Mouse (Mus musculus) heart, adult 8-10 months (tissue): Measurements from ENCODE around the gene Slc25a45. TPM values are rescaled to one million over a fixed set of nuclear protein-coding genes. Genes with fewer than 3 reads are reported as not detected.

Source experiments
- DNase-seq: peaks from one replicate; pipeline ENCODE4 v3.0.0; 2022; ENCODE audit warnings: low spot score
- total RNA-seq, 4 experiments: library from RNA; stranded (reverse); gene quantifications; 2 replicates each; pipeline ENCODE4 v1.2.4; 2022

Gene Slc25a45
- total RNA-seq, 4 experiments from 2014 or later, result 2.4 to 3.8 (median 2.8) TPM

DNA sequence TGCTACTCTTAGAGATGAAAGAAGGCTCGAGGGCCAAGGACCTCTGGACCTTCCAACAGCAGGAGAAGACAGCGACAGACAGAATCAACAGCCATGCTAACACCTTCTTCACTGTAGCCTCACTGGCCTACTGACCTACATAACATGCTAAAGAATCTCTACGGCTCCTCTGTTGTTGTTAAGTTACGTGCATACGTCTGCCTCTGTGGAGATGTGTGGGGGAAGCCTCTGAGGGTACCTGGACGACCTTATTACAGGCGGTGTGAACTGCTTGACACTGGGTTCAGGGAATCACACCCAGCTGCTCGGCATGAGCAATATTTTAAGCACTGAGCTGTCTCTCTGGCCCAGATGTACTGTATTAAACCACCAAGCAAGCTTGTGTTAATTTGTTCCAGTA is 49.9 kb downstream of the Slc25a45 start:
- DNase-seq, result no peak

DNA sequence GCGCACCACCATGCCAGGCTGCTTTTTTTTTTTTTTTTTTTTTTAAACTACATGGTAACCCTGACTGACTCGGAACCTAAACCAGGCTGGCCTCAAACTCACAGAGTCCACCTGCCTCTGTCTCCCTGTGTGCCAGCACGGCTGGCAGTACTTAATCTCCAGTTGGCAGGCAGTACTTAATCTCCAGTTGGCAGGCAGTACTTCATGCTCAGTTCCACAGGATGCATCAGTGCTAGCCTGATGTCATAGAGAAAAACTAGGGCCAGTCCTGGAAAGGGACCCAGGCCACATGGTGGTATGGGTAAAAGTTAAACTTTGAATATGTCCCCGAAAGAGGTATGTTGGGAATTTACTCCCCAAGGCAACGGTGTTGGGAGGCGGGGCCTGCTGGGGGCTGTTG is 50.5 kb downstream of the Slc25a45 start:
- DNase-seq, result no peak

DNA sequence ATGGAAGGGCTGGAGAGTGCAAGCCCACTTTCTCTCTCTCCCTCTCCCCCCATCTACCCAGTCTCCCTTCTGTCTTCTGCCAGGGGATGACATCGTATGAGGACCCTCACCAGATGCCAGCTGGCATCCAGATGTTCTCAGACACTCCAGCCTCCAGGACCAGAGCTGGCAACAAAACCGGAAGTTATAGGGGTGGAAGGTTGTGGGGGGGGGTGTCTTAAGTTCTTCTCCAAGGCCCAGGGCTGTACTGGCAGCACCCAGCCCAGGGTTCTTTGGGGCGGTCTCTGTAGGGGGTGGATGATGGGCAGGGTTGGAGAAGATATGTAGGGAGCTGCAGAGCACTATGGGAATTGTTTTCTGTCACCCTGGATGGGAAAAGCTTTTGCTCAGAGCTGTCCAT is 50.9 kb downstream of the Slc25a45 start:
- DNase-seq, result no peak

DNA sequence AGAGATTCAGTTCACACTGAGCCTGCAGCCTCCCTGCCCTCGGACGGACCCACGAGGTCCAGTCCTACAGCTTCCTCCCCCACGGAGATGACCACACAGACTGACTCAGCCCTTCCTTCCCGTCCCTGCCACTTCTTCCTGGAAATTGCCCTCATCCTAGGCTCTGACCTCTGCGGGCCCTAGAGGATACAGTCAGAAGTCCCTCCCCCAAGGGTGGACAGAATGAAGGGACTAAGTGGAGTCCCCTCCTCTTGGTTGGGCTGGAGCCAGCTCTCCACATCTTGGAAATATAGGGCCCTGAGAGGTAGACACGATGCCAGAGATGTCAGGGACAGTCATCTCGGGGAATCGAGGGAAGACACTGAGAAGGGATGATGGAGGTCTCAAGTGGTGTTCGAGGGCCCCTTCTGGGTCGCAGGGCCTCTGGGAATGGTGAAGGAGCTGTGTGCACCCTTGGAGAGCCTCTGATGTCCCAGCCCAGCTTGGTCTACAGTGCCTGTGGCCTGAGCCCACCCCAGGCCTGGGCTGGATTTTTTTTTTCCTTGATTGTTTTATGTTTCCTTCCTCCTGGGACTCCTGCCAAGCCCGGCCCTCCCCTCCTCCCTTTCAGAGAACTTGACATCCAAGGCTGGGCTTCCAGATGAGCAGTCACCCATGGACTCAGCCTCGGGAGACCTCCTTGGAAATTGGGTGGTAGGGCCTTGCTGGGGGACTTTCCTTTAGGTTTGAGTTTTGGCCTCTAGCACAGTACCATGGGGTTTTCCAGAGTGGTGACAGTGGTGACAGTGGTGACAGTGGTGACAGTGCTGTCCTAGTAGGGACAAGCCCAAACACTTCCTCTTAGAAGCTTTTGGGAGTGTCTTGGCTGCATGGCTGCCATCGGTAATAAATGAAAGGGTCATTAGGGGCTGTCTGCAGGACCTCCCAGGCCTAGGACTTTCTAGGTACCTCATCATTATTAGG is 52.3 kb downstream of the Slc25a45 start:
- peak; percentile 77 for DNase-seq

DNA sequence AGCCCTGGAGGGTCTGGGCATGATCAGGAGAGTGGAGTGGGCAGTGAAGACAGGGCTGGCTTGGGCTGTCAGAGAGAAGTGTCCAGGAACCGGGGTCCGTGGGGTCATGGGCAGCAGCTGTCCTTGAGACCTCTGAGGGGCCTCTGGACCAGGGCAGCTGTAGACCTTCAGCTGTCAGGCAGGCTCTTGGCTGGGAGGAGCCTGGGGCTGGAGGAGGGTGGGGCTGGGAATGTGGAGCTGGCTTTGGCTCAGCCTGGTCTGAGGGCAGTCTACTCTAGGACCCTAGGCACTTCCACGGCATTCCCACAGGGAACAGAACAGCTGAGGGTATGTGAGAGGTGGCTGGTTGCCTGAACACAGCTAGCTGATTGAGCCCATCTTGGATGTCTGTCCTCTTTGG is 57.7 kb downstream of the Slc25a45 start:
- no peak for DNase-seq

Other genes starting within 250 kb of the Slc25a45 start
- gene Rela, start 240.3 kb upstream of the Slc25a45 start, total RNA-seq, result 10 to 100 TPM; 26.7 to 31.2 (median 28.5) TPM
- gene Sipa1, start 214.1 kb upstream of the Slc25a45 start, total RNA-seq, result 10 to 100 TPM; 14.9 to 23.5 (median 17.8) TPM
- 10 to 100 TPM; 22.1 to 24.1 (median 23.2) TPM for gene Map3k11, start 189.1 kb upstream of the Slc25a45 start, total RNA-seq
- 10 to 100 TPM; 18.0 to 21.9 (median 19.8) TPM for gene Pcnx3, start 188.9 kb upstream of the Slc25a45 start, total RNA-seq
- gene Kcnk7, start 173.4 kb upstream of the Slc25a45 start, total RNA-seq, result not detected
- gene Ehbp1l1, start 151.5 kb upstream of the Slc25a45 start, total RNA-seq, result 100 to 1,000 TPM; 145 to 158 (median 149) TPM
- 10 to 100 TPM; 22.8 to 26.9 (median 24.2) TPM for gene Fam89b, start 148.2 kb upstream of the Slc25a45 start, total RNA-seq
- 10 to 100 TPM; 28.2 to 33.1 (median 31.7) TPM for gene Ltbp3, start 136.9 kb upstream of the Slc25a45 start, total RNA-seq
- gene Scyl1, start 106.4 kb upstream of the Slc25a45 start, total RNA-seq, result 10 to 100 TPM; 63.3 to 70.6 (median 67.2) TPM
- gene Frmd8, start 2.5 kb upstream of the Slc25a45 start, total RNA-seq, result 1 to 10 TPM; 7.1 to 8.1 (median 7.5) TPM
- under 1 TPM; 0.23 to 0.50 (median 0.34) TPM for gene Tigd3, start 16.3 kb downstream of the Slc25a45 start, total RNA-seq
- gene Dpf2, start 35.2 kb downstream of the Slc25a45 start, total RNA-seq, result 10 to 100 TPM; 71.9 to 95.2 (median 81.1) TPM
- 1 to 10 TPM; 6.0 to 9.7 (median 8.9) TPM for gene Cdc42ep2, start 47.0 kb downstream of the Slc25a45 start, total RNA-seq
- gene Pola2, start 86.4 kb downstream of the Slc25a45 start, total RNA-seq, result 10 to 100 TPM in 2 of 4 experiments, 1 to 10 TPM in 2; 7.8 to 13.5 (median 9.3) TPM
- gene Slc22a20, start 108.3 kb downstream of the Slc25a45 start, total RNA-seq, result not detected
- 10 to 100 TPM; 28.2 to 43.0 (median 35.8) TPM for gene Capn1, start 138.1 kb downstream of the Slc25a45 start, total RNA-seq
- gene Syvn1, start 168.8 kb downstream of the Slc25a45 start, total RNA-seq, result 10 to 100 TPM; 18.9 to 21.7 (median 21.4) TPM
- 10 to 100 TPM; 33.7 to 44.8 (median 40.9) TPM for gene Mrpl49, start 180.0 kb downstream of the Slc25a45 start, total RNA-seq
- gene Fau, start 180.0 kb downstream of the Slc25a45 start, total RNA-seq, result 100 to 1,000 TPM; 526 to 624 (median 583) TPM
- gene Znhit2, start 183.4 kb downstream of the Slc25a45 start, total RNA-seq, result 10 to 100 TPM; 11.8 to 14.1 (median 13.0) TPM
- 1 to 10 TPM; 3.1 to 3.9 (median 3.2) TPM for gene Tm7sf2, start 190.6 kb downstream of the Slc25a45 start, total RNA-seq
- gene Vps51, start 199.4 kb downstream of the Slc25a45 start, total RNA-seq, result 10 to 100 TPM; 18.3 to 23.7 (median 21.1) TPM
- gene Tmem262, start 202.2 kb downstream of the Slc25a45 start, total RNA-seq, result not detected
- gene Gm28374, start 204.4 kb downstream of the Slc25a45 start, total RNA-seq, result not detected
- 10 to 100 TPM; 15.4 to 20.8 (median 17.4) TPM for gene Zfpl1, start 207.1 kb downstream of the Slc25a45 start, total RNA-seq
- under 1 TPM in 1 of 4 experiments, not detected in 3; 0.16 TPM for gene Cdca5, start 207.2 kb downstream of the Slc25a45 start, total RNA-seq
- gene AC131692.1, start 216.6 kb downstream of the Slc25a45 start, total RNA-seq, result not detected
- not detected for gene Naaladl1, start 228.0 kb downstream of the Slc25a45 start, total RNA-seq
- gene Sac3d1, start 240.8 kb downstream of the Slc25a45 start, total RNA-seq, result 10 to 100 TPM in 1 of 4 experiments, 1 to 10 TPM in 3; 8.0 to 10.4 (median 9.0) TPM